In the genomic region with DNA sequence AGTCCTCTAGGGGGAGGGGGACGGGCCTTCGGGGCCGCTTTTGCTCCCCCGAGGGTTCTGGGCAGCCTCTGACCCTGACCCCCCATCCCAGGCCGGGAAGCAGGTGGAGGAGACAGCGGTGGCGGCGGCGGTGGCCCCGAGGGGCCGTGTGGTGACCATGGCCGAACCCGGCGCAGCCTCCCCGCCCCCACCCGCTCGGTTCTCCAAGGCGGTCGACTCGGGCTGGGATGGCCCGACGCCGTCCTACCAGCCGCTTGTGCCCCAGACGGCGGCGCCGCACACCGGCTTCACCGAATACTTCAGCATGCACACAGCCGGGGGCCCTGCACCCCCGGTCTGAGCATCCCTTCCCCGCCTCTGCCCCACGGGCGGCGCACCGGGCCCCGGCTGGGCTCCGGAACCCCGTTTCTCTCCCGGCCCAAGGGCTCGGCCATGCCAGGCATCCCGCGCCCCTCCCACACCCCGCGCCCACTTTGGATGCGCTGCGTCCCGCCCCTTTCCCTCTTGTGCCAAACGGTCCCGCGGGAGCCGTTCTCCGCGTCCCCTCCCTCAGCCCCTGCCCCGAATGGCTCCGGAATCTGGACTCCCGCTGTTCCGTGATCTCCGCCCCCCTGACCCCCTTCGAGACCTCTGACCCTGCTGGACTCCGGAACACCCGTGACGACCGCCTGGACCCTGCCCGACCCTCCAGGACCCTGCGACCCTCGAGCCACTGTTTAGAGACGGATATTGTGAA, we compare ENCODE assay signal across 7 mouse cellular contexts. TPM values are rescaled to one million over a fixed set of nuclear protein-coding genes. Genes with fewer than 3 reads are reported as not detected.
DNase-seq lines count a peak whose midpoint lies in the region; ATAC-seq lines count a peak whose summit lies in the region.

No protein-coding gene starts in this region.

- H3K36me3 ChIP-seq in heart, embryonic 13.5 days = peaks cover 3% of the 10 kb centered on the region; the same call in 1 of the 2 replicates
- H3K36me3 ChIP-seq in limb, embryonic 12.5 days = no peaks in the 10 kb centered on the region; the same call in 1 of the 2 replicates
- peaks cover 4% of the 10 kb centered on the region; the same call in 1 of the 2 replicates for H3K36me3 ChIP-seq in neural tube, embryonic 13.5 days

- peaks cover 55% of the 10 kb centered on the region for H3K27me3 ChIP-seq in heart, embryonic 13.5 days (replicated peaks)
- H3K27me3 ChIP-seq in limb, embryonic 12.5 days = peaks cover 53% of the 10 kb centered on the region
- peaks cover 48% of the 10 kb centered on the region for H3K27me3 ChIP-seq in neural tube, embryonic 13.5 days

- H3K4me3 ChIP-seq in heart, embryonic 13.5 days = peak overlapping the region; percentile 71
- H3K4me3 ChIP-seq in limb, embryonic 12.5 days (replicated peaks) = peak overlapping the region; percentile 49
- H3K4me3 ChIP-seq in neural tube, embryonic 13.5 days = peak overlapping the region; percentile 36

- WGBS in heart, embryonic 13.5 days = 1% methylated on average over 69 of the region's 69 CpGs
- under 1% methylated on average over 68 of the region's 69 CpGs for WGBS in limb, embryonic 12.5 days
- WGBS in neural tube, embryonic 13.5 days = under 1% methylated on average over 69 of the region's 69 CpGs

- H3K4me1 ChIP-seq in heart, embryonic 13.5 days = peaks cover 30% of the 10 kb centered on the region
- H3K4me1 ChIP-seq in limb, embryonic 12.5 days (replicated peaks) = peaks cover 23% of the 10 kb centered on the region
- H3K4me1 ChIP-seq in neural tube, embryonic 13.5 days (replicated peaks) = peaks cover 41% of the 10 kb centered on the region

- no peak for ATAC-seq in heart, embryonic 13.5 days (ENCODE audit: extremely low read depth, insufficient number of reproducible peaks, low FRiP score, low TSS enrichment)
- ATAC-seq in limb, embryonic 12.5 days (ENCODE audit: insufficient number of reproducible peaks, insufficient read depth, low FRiP score, low TSS enrichment, low read depth) = no peak
- no peak for ATAC-seq in neural tube, embryonic 13.5 days (ENCODE audit: low read depth)

- H3K9me3 ChIP-seq in heart, embryonic 13.5 days = no peaks in the 10 kb centered on the region
- H3K9me3 ChIP-seq in limb, embryonic 12.5 days = no peaks in the 10 kb centered on the region
- no peaks in the 10 kb centered on the region for H3K9me3 ChIP-seq in neural tube, embryonic 13.5 days

- peak; percentile 52 for DNase-seq in right cerebral cortex, postnatal 14 days
- DNase-seq in right cerebral cortex, postnatal 25 days = no peak
- DNase-seq in cerebellum, adult 18-20 months = peak; percentile 42 to 60
- no peak for DNase-seq in spleen, postnatal 14 days (ENCODE audit: low spot score in 2 of 2)

- H3K9ac ChIP-seq in heart, embryonic 13.5 days = peak overlapping the region; percentile 79
- peak overlapping the region; percentile 53 for H3K9ac ChIP-seq in limb, embryonic 12.5 days (replicated peaks)
- H3K9ac ChIP-seq in neural tube, embryonic 13.5 days = peak overlapping the region; percentile 65

- H3K27ac ChIP-seq in heart, embryonic 13.5 days (replicated peaks) = no peak overlapping the region
- no peak overlapping the region for H3K27ac ChIP-seq in limb, embryonic 12.5 days
- H3K27ac ChIP-seq in neural tube, embryonic 13.5 days (replicated peaks) = peak overlapping the region; percentile 56

- peak overlapping the region; percentile 97 for H3K4me2 ChIP-seq in heart, embryonic 13.5 days
- H3K4me2 ChIP-seq in limb, embryonic 12.5 days = peak overlapping the region; percentile 81
- H3K4me2 ChIP-seq in neural tube, embryonic 13.5 days = peak overlapping the region; percentile 93

RNA-seq across cellular contexts. Expression of gene Megf8, which starts 1.5 kb away (rescaled TPM):
- 7.0 and 7.5 TPM in 2 replicates for polyA plus RNA-seq in heart, embryonic 13.5 days (2015; fragmentation: Nextera tagmentation; extraction: Ambion mirVana)
- polyA plus RNA-seq in limb, embryonic 12.5 days (2016; fragmentation: Nextera tagmentation; extraction: Ambion mirVana) = 21.6 and 21.7 TPM in 2 replicates
- polyA plus RNA-seq in neural tube, embryonic 13.5 days (2015; fragmentation: Nextera tagmentation; extraction: Ambion mirVana) = 18.3 TPM in 2 replicates

RNA-seq across cellular contexts. Expression of gene Tmem145, which starts 9.6 kb away (rescaled TPM):
- polyA plus RNA-seq in heart, embryonic 13.5 days (2015; fragmentation: Nextera tagmentation; extraction: Ambion mirVana) = 0.11 and 0.34 TPM in 2 replicates
- 1.1 and 1.3 TPM in 2 replicates for polyA plus RNA-seq in limb, embryonic 12.5 days (2016; fragmentation: Nextera tagmentation; extraction: Ambion mirVana)
- 51.7 and 52.2 TPM in 2 replicates for polyA plus RNA-seq in neural tube, embryonic 13.5 days (2015; fragmentation: Nextera tagmentation; extraction: Ambion mirVana)

RNA-seq across cellular contexts. Expression of gene Prr19, which starts 14.3 kb away (rescaled TPM):
- polyA plus RNA-seq in heart, embryonic 13.5 days (2015; fragmentation: Nextera tagmentation; extraction: Ambion mirVana) = 0.23 and 0.39 TPM in 2 replicates
- polyA plus RNA-seq in limb, embryonic 12.5 days (2016; fragmentation: Nextera tagmentation; extraction: Ambion mirVana) = 0.66 and 0.86 TPM in 2 replicates
- 2.1 and 2.9 TPM in 2 replicates for polyA plus RNA-seq in neural tube, embryonic 13.5 days (2015; fragmentation: Nextera tagmentation; extraction: Ambion mirVana)

RNA-seq across cellular contexts. Expression of gene Pafah1b3, which starts 17.7 kb away (rescaled TPM):
- polyA plus RNA-seq in heart, embryonic 13.5 days (2015; fragmentation: Nextera tagmentation; extraction: Ambion mirVana) = 145 and 154 TPM in 2 replicates
- polyA plus RNA-seq in limb, embryonic 12.5 days (2016; fragmentation: Nextera tagmentation; extraction: Ambion mirVana) = 288 and 295 TPM in 2 replicates
- polyA plus RNA-seq in neural tube, embryonic 13.5 days (2015; fragmentation: Nextera tagmentation; extraction: Ambion mirVana) = 525 and 535 TPM in 2 replicates

RNA-seq across cellular contexts. Expression of gene Cic, which starts 48.0 kb away (rescaled TPM):
- 22.9 and 23.4 TPM in 2 replicates for polyA plus RNA-seq in heart, embryonic 13.5 days (2015; fragmentation: Nextera tagmentation; extraction: Ambion mirVana)
- polyA plus RNA-seq in limb, embryonic 12.5 days (2016; fragmentation: Nextera tagmentation; extraction: Ambion mirVana) = 34.9 and 38.7 TPM in 2 replicates
- polyA plus RNA-seq in neural tube, embryonic 13.5 days (2015; fragmentation: Nextera tagmentation; extraction: Ambion mirVana) = 40.2 and 43.4 TPM in 2 replicates

Comparison
In these comparisons a context has a peak if more than half of its experiments do, and no peak if none do; other contexts are left out.
1. DNase-seq: peak in right cerebral cortex, postnatal 14 days (single experiment) and cerebellum, adult 18-20 months (2 of 2); none in right cerebral cortex, postnatal 25 days (single experiment) and spleen, postnatal 14 days (0 of 2).
2. RNA of gene Tmem145, which starts 9.6 kb away (polyA plus RNA-seq): 51.7 to 52.2 TPM in neural tube, embryonic 13.5 days; 1.1 to 1.3 TPM in limb, embryonic 12.5 days and 0.11 to 0.34 TPM in heart, embryonic 13.5 days; every median in the first group is over 10 times any median in the second.
3. Peak in every context shown above with its lines, with median percentiles within 50 percentile points of each other: H3K4me2 ChIP-seq, H3K4me3 ChIP-seq and H3K9ac ChIP-seq.